Mouse (Mus musculus) retina, postnatal 7 days (tissue): ENCODE results near the gene Olfr1138.

Source experiments
- DNase-seq: peaks from one replicate; pipeline ENCODE4 v3.0.0-alpha.2; 2012; ENCODE audit warnings: low read depth, low spot score

Olfr1138 gene

DNA sequence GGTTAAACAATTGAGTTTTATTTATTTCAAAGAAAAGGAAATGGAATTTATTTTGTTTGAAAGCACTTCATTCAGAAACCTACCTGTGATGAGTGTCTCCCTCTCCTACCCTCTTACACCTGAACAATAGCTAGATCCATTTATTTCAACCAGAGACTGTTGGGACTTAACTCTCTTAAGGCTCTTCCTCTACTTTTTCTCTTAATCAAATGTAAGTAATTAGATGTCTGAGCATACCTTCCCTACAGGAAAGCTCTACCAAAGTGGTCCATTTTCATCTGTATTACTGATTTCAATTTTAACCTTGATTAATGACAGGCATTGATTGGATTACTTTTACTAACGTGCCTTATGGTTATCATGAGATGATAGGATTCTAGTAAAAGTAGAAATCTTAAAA, at the start of gene Olfr1138:
Gene Olfr1138 (minus strand): TSS at position 101 of the 400 bp plus-strand sequence.
- no peak for DNase-seq

DNA sequence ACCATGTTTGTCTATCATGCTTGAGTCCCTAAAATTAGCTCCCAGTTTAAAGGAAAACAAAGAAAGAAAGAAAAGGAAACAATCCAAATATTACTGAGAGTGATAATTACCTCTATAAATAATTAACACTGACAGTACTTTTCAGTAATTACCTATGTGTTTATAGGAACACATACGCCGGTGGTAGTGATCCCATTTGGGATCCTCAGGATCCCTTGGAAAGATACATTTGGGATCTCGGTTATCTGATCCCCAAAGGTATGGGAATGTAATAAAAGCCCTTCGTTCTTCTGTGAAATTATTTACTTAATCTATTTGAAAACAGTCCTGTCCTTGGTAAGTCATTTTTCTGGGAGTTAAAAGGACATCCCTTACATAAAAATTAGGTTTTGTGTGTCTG, 39.4 kb upstream of the Olfr1138 start, which contains the start of gene Olfr152:
Gene Olfr152 (plus strand): TSS at position 301 of the 400 bp plus-strand sequence.
- DNase-seq: no peak

DNA sequence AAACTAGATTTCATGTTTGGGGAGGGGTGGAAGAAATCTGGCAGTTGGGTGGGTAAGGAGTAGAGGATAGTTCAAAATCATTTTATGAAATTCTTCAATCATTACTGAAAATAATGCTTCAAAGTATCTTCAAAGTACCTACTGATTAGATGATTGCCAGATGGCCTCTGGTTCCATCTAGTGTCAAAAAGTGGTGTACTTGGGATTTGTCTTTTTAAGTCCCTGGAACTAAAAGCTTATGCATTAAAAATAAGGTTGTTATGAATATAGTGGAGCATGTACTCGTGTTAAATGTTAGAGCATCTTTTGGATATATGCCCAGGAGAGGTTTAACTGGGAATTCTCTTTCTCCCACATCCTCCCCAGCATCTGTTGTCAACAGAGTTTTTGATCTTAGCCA, 36.4 kb upstream of the Olfr1138 start:
- no peak for DNase-seq

DNA sequence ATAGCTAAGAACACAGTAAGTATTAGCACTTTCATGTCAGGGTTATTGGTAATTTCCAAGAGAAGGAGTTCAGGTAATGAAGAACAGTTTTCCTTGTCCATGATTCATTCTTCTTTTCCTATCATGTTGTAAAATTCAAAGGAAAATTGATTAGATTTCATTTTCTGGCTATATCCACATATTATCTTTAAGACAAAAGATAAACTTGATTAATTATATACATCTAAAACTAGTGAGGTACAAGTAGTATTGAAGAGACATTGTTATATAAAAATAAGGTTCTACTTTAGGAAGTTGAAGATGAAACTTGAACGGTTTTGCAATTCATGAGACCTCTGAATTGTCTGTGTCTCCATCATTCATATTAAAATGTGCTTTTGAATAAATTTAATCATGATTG, 14.1 kb upstream of the Olfr1138 start, which contains the start of gene Olfr1141:
Gene Olfr1141 (minus strand): TSS at position 101 of the 400 bp plus-strand sequence.
- no peak for DNase-seq

DNA sequence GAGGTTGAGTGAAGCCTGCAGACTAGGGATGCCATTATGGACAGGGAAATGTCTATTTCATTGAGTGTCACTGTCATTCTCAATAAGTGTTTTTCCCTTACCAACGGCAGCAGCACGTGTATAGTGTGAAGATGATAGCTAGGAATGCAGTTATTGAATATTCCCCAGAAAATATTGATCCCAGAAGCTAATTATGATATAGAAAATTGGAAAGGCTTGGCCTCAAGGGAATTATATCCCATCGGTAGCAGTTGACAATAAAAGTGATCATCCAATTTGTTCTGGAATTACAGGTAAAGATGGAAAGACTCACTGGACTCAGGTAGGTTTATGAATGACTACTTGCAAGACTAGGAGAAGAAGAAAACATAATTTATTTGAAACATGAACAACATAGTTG, 3.7 kb upstream of the Olfr1138 start, which contains the start of gene Olfr1140:
Gene Olfr1140 (plus strand): TSS at position 301 of the 400 bp plus-strand sequence.
- DNase-seq: no peak

DNA sequence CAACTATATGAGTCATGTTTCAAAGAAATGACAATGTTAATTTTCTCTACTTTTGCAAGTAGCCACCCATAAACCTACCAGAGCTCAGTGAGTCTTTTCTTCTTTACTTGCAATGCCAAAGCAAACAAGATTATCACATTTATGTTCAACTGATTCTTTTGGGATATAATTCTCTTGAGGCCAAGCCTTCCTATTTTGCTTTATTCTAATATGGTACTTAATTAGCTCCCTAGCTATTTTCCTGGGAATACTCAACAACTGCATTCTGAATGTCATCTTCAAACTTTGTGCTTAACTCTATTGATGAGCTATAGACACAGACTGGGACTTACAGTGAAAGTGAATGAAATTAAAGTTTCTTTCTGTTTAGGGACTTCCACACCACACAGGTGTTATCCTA, 26.7 kb downstream of the Olfr1138 start, which contains the start of gene Olfr1137:
Gene Olfr1137 (minus strand): TSS at position 101 of the 400 bp plus-strand sequence.
- no peak for DNase-seq

DNA sequence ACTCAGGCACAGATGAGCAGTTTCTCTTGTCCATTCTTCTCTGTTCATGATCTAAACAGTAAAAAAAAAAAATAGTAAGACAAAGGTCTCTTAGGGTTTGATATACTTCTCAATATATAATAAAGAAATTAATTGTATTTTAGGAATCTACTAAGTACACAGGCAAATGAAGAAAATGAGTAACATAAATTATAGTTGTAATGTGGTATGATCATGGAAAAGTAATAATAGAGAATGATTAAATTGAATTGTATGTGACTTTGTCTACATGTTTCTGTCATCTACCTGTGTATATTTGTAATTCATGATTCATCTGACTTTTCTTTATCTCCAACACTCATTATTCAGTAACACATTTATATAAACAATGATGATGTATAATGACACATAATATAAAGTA, 45.9 kb downstream of the Olfr1138 start, which contains the start of gene Olfr1136:
Gene Olfr1136 (minus strand): TSS at position 101 of the 400 bp plus-strand sequence.
- no peak for DNase-seq
